Mouse (Mus musculus) heart, adult 2 months (tissue): Measurements from ENCODE around the gene 3110009E18Rik. TPM values are rescaled to one million over a fixed set of nuclear protein-coding genes. Genes with fewer than 3 reads are reported as not detected.

Experiments
- DNase-seq, 2 experiments: peaks; one replicate each; pipeline ENCODE4 v3.0.0; 2021
- H3K27ac ChIP-seq: fragments of 200-600 bp; 2 replicates; pipeline ENCODE4 v1.8.1; 2022
- H3K27me3 ChIP-seq: fragments of 200-500 bp; 2 replicates; pipeline ENCODE4 v1.6.1; 2012; ENCODE audit warnings: mild to moderate bottlenecking, low read length, inconsistent platforms, mixed read lengths; ENCODE audit not compliant: control insufficient read depth, insufficient read depth
- H3K36me3 ChIP-seq: fragments of 200-500 bp; 2 replicates; pipeline ENCODE4 v1.6.1; 2012; ENCODE audit warnings: low read length, inconsistent platforms; ENCODE audit not compliant: control insufficient read depth, insufficient read depth
- H3K4me1 ChIP-seq: fragments of 200-500 bp; 2 replicates; pipeline ENCODE4 v1.6.1; 2011; ENCODE audit warnings: low read length; ENCODE audit not compliant: control insufficient read depth, insufficient read depth
- H3K4me3 ChIP-seq: fragments of 200-600 bp; 2 replicates; pipeline ENCODE4 v1.8.1; 2022
- H3K79me2 ChIP-seq: fragments of 200-500 bp; replicated peaks from 2 replicates; pipeline ENCODE4 v1.6.1; 2012; ENCODE audit warnings: mild to moderate bottlenecking, inconsistent platforms, low read length, moderate library complexity, mixed read lengths; ENCODE audit not compliant: control insufficient read depth, insufficient read depth
- H3K9ac ChIP-seq: fragments of 200-500 bp; 2 replicates; pipeline ENCODE4 v1.6.1; 2012; ENCODE audit warnings: low read depth, mild to moderate bottlenecking, control low read depth, inconsistent platforms, low read length, mixed read lengths
- CTCF ChIP-seq: fragments of 200-600 bp; IDR thresholded peaks from 2 replicates; pipeline ENCODE4 v1.8.1; 2022; ENCODE audit warnings: antibody characterized with exemption, mild to moderate bottlenecking, moderate library complexity
- EP300 ChIP-seq: fragments of 200-500 bp; IDR thresholded peaks from 2 replicates; pipeline ENCODE4 v1.6.1; 2011; ENCODE audit warnings: low read depth, low read length, control low read depth; ENCODE audit not compliant: insufficient read depth
- POLR2A ChIP-seq: fragments of 200-500 bp; IDR thresholded peaks from 2 replicates; pipeline ENCODE4 v1.6.1; 2011; ENCODE audit warnings: mild to moderate bottlenecking, low read depth, low read length, control low read depth; ENCODE audit not compliant: insufficient read depth
- WGBS: fragments of 180-500 bp; shearing (Covaris S2); methylation state at CpG from one replicate; pipeline ENCODE4 v1.1.7; 2018; 5-methylcytosine and 5-hydroxymethylcytosine counted together
- intact Hi-C: fragments of 180-260 bp; cut with DNase I; formaldehyde crosslinking; loops from one replicate; pipeline ENCODE4 v1.15.1; 2025
- polyA plus RNA-seq: library from polyadenylated mRNA; depleted of rRNA; stranded (reverse); fragments of >200 nt; gene quantifications from 2 replicates; pipeline ENCODE4 v1.2.3, GENCODE M21; 2012
- total RNA-seq, 2 experiments: library from RNA; stranded (reverse); gene quantifications; 2 replicates each; pipeline ENCODE4 v1.2.3; 2021

3110009E18Rik gene
- total and polyA plus RNA-seq, 3 experiments = 2.5 to 5.8 (median 5.2) TPM

GRCm38 (mm10) chr1:120162616-120163015, 41.6 kb downstream of the 3110009E18Rik start:
- no peaks in the 10 kb centered on the region for H3K36me3 ChIP-seq
- H3K79me2 ChIP-seq = no peaks in the 10 kb centered on the region
- no peaks in the 10 kb centered on the region for H3K27me3 ChIP-seq
- no peaks in the 10 kb centered on the region for H3K4me1 ChIP-seq
- TF ChIP-seq POLR2A (no peak), EP300 (no peak), CTCF (no peak)
- H3K4me3 ChIP-seq = no peak overlapping the region
- H3K9ac ChIP-seq = no peak overlapping the region
- 50% methylated on average over 1 of the region's 1 CpGs for WGBS
- no peak overlapping the region for H3K27ac ChIP-seq
- DNase-seq = no peak
- intact Hi-C loops = no loop called here

- Histone ChIP-seq H3K9ac (no peak overlapping the region), H3K27ac (no peak overlapping the region), H3K27me3 (no peaks in the 10 kb centered on the region), H3K79me2 (no peaks in the 10 kb centered on the region), H3K4me3 (no peak overlapping the region), H3K36me3 (no peaks in the 10 kb centered on the region), H3K4me1 (no peaks in the 10 kb centered on the region)
- intact Hi-C loops = no loop called here
- DNase-seq = no peak
- TF ChIP-seq CTCF (no peak), EP300 (no peak), POLR2A (no peak)
- WGBS = 63% methylated on average over 4 of the region's 4 CpGs
Observed at GRCm38 (mm10) chr1:120168016-120168415, 47.0 kb downstream of the 3110009E18Rik start.

- Histone ChIP-seq H3K9ac (no peak overlapping the region), H3K27me3 (no peaks in the 10 kb centered on the region), H3K79me2 (no peaks in the 10 kb centered on the region), H3K27ac (no peak overlapping the region), H3K4me3 (no peak overlapping the region), H3K4me1 (no peaks in the 10 kb centered on the region), H3K36me3 (no peaks in the 10 kb centered on the region)
- TF ChIP-seq CTCF (no peak), POLR2A (no peak), EP300 (no peak)
- DNase-seq = no peak
- intact Hi-C loops = no loop called here
- WGBS = 95% methylated on average over 7 of the region's 7 CpGs
Observed at GRCm38 (mm10) chr1:120168674-120169073, 47.7 kb downstream of the 3110009E18Rik start.

- intact Hi-C loops = loop anchor here (2.0 kb wide), 1 partner anchor 380 kb away; no protein-coding TSS in a partner anchor
- Histone ChIP-seq H3K36me3 (no peaks in the 10 kb centered on the region), H3K4me3 (no peak overlapping the region), H3K79me2 (no peaks in the 10 kb centered on the region), H3K27me3 (no peaks in the 10 kb centered on the region), H3K4me1 (no peaks in the 10 kb centered on the region; the same call in 1 of the 2 replicates), H3K9ac (no peak overlapping the region), H3K27ac (no peak overlapping the region)
- 82% methylated on average over 7 of the region's 7 CpGs for WGBS
- no peak for DNase-seq
- TF ChIP-seq POLR2A (no peak), EP300 (no peak), CTCF (no peak)
Observed at GRCm38 (mm10) chr1:120170307-120170706, 49.3 kb downstream of the 3110009E18Rik start.

- no peak for DNase-seq
- Histone ChIP-seq H3K4me3 (no peak overlapping the region), H3K27me3 (no peaks in the 10 kb centered on the region), H3K4me1 (peaks cover 2% of the 10 kb centered on the region), H3K27ac (no peak overlapping the region), H3K9ac (no peak overlapping the region), H3K36me3 (no peaks in the 10 kb centered on the region), H3K79me2 (no peaks in the 10 kb centered on the region)
- TF ChIP-seq CTCF = peak; percentile 83
- TF ChIP-seq POLR2A = no peak
- intact Hi-C loops = loop anchor here (2.0 kb wide), 1 partner anchor 379 kb away; no protein-coding TSS in a partner anchor
- 52% methylated on average over 5 of the region's 5 CpGs for WGBS
Observed at GRCm38 (mm10) chr1:120171819-120172521, 51.0 kb downstream of the 3110009E18Rik start.

- 69% methylated on average over 4 of the region's 4 CpGs for WGBS
- Histone ChIP-seq H3K27me3 (no peaks in the 10 kb centered on the region), H3K36me3 (no peaks in the 10 kb centered on the region), H3K9ac (no peak overlapping the region), H3K4me3 (no peak overlapping the region), H3K27ac (no peak overlapping the region), H3K4me1 (peaks cover 2% of the 10 kb centered on the region), H3K79me2 (no peaks in the 10 kb centered on the region)
- no peak for DNase-seq
- TF ChIP-seq EP300 (no peak), CTCF (no peak), POLR2A (no peak)
- intact Hi-C loops = no loop called here
Observed at GRCm38 (mm10) chr1:120174991-120175390, 54.0 kb downstream of the 3110009E18Rik start.
